Mouse (Mus musculus) small intestine, adult 10 weeks (tissue): ENCODE data around the gene Ranbp1. TPM values are rescaled to one million over a fixed set of nuclear protein-coding genes. Genes with fewer than 3 reads are reported as not detected.

ENCODE experiments used
- polyA plus RNA-seq: library from polyadenylated mRNA; stranded (reverse); fragments of 350-450 nt; fragmentation: Illumina TruSeq; extraction: RNeasy Lipid Tissue Mini Kit (QIAGEN cat#74804); gene quantifications from one replicate; pipeline ENCODE4 v1.2.3, GENCODE M21; 2014; ENCODE audit warnings: low replicate concordance

The Ranbp1 gene
- 84.6 TPM for polyA plus RNA-seq

GRCm38 (mm10) chr16:18248433-18249363 lies at the start of gene Ranbp1, which contains the start of gene Trmt2a:
Ranbp1 (minus strand) TSS chr16:18248732.
Trmt2a (plus strand) TSS chr16:18248679.

GRCm38 (mm10) chr16:18289067-18289588 lies 40.6 kb upstream of the Ranbp1 start, which contains the start of gene Dgcr8:
Dgcr8 (minus strand) TSS chr16:18289246.

GRCm38 (mm10) chr16:18258221-18258620 lies 9.7 kb upstream of the Ranbp1 start, which contains the start of gene Gm49776:
Gm49776 (minus strand) TSS chr16:18258321.

GRCm38 (mm10) chr16:18234671-18235388 lies 13.7 kb downstream of the Ranbp1 start, which contains the start of gene Zdhhc8:
Zdhhc8 (minus strand) TSS chr16:18235136.

DNA sequence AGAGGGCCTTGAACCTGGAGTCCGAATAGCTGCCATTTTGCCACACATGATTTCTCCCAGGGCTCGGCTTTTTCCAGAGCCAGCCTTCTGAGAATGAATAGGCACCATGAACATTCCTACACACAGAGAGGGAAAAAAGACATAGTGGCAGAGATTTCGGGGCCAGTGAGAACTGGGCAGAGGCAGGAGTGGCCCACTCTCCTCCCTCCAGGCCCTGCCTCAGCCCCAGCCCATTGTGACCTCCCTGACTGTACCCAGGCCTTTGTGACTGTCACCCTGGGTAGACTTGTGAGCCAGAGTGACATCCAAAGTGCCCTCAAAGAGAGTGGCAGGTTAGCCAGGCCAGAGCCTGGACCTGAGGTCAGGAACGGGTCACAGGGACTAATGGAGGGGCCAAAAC lies 31.0 kb downstream of the Ranbp1 start, which contains the start of gene Ccdc188:
TSS of gene Ccdc188 (plus strand) at position 301 of the 400 bp plus-strand sequence.

Other genes with a start within 250 kb of the Ranbp1 start
- 2.7 TPM for gene Dgcr6, start 195.9 kb downstream of the Ranbp1 start, polyA plus RNA-seq
- gene Prodh, start 158.5 kb downstream of the Ranbp1 start, polyA plus RNA-seq: 0.30 TPM
- not detected for gene Rtn4r, start 121.1 kb downstream of the Ranbp1 start, polyA plus RNA-seq
- gene Ccdc188, start 30.9 kb downstream of the Ranbp1 start, polyA plus RNA-seq: not detected
- gene Zdhhc8, start 13.6 kb downstream of the Ranbp1 start, polyA plus RNA-seq: not detected
- 18.5 TPM for gene Trmt2a, start 53 bp downstream of the Ranbp1 start, polyA plus RNA-seq
- not detected for gene Gm49776, start 9.6 kb upstream of the Ranbp1 start, polyA plus RNA-seq
- gene Dgcr8, start 40.5 kb upstream of the Ranbp1 start, polyA plus RNA-seq: 23.3 TPM
- 8.9 TPM for gene Tango2, start 99.4 kb upstream of the Ranbp1 start, polyA plus RNA-seq
- gene Arvcf, start 99.5 kb upstream of the Ranbp1 start, polyA plus RNA-seq: not detected
- 1.2 TPM for gene Txnrd2, start 177.7 kb upstream of the Ranbp1 start, polyA plus RNA-seq
- 5.1 TPM for gene Comt, start 178.1 kb upstream of the Ranbp1 start, polyA plus RNA-seq
- 0.59 TPM for gene Gnb1l, start 250.0 kb upstream of the Ranbp1 start, polyA plus RNA-seq